Mouse (Mus musculus) heart, embryonic 12.5 days (tissue): ENCODE results near the gene Rnpepl1. TPM values are rescaled to one million over a fixed set of nuclear protein-coding genes. Genes with fewer than 3 reads are reported as not detected.
A peak's percentile ranks its signal among the peaks of the same experiment; 100 is the strongest.

Source experiments
- ATAC-seq: fragments of 200-750 bp; cut with Nextera tagmentation; 2 replicates; pipeline ENCODE4 v1.8.0; 2017; ENCODE audit warnings: moderate TSS enrichment, moderate library complexity; ENCODE audit not compliant: insufficient number of reproducible peaks, low FRiP score
- H3K27ac ChIP-seq: fragments of 300-500 bp; sonication (generic); 2 replicates; pipeline ENCODE4 v1.5.1; 2016; ENCODE audit warnings: mild to moderate bottlenecking, moderate library complexity; ENCODE audit not compliant: poor library complexity, severe bottlenecking
- H3K27me3 ChIP-seq: fragments of 300-500 bp; sonication (generic); replicated peaks from 2 replicates; pipeline ENCODE4 v1.6.1; 2016; ENCODE audit warnings: mild to moderate bottlenecking, moderate library complexity
- H3K36me3 ChIP-seq: fragments of 300-500 bp; sonication (generic); 2 replicates; pipeline ENCODE4 v1.6.1; 2016; ENCODE audit warnings: mild to moderate bottlenecking, moderate library complexity
- H3K4me1 ChIP-seq: fragments of 300-500 bp; sonication (generic); replicated peaks from 2 replicates; pipeline ENCODE4 v1.6.1; 2016; ENCODE audit warnings: mild to moderate bottlenecking
- H3K4me2 ChIP-seq: fragments of 300-500 bp; sonication (generic); 2 replicates; pipeline ENCODE4 v1.6.1; 2016; ENCODE audit warnings: mild to moderate bottlenecking, moderate library complexity
- H3K4me3 ChIP-seq: fragments of 300-500 bp; sonication (generic); 2 replicates; pipeline ENCODE4 v1.5.1; 2016; ENCODE audit warnings: mild to moderate bottlenecking
- H3K9ac ChIP-seq: fragments of 300-500 bp; sonication (generic); 2 replicates; pipeline ENCODE4 v1.6.1; 2016; ENCODE audit warnings: mild to moderate bottlenecking, moderate library complexity
- H3K9me3 ChIP-seq: fragments of 300-500 bp; sonication (generic); replicated peaks from 2 replicates; pipeline ENCODE4 v1.6.1; 2016; ENCODE audit warnings: mild to moderate bottlenecking, moderate library complexity
- WGBS: fragments of 180-500 bp; shearing (Covaris S2); methylation state at CpG from one replicate; pipeline ENCODE4 v1.1.7; 2016; 5-methylcytosine and 5-hydroxymethylcytosine counted together
- polyA plus RNA-seq: library from polyadenylated mRNA; unstranded; fragments of >200 nt; fragmentation: Nextera tagmentation; extraction: Ambion mirVana; gene quantifications from 2 replicates; pipeline ENCODE4 v1.2.1, GENCODE M21; 2016

Gene Rnpepl1
- polyA plus RNA-seq, 1 experiment from 2014 or later = 38.9 TPM

DNA sequence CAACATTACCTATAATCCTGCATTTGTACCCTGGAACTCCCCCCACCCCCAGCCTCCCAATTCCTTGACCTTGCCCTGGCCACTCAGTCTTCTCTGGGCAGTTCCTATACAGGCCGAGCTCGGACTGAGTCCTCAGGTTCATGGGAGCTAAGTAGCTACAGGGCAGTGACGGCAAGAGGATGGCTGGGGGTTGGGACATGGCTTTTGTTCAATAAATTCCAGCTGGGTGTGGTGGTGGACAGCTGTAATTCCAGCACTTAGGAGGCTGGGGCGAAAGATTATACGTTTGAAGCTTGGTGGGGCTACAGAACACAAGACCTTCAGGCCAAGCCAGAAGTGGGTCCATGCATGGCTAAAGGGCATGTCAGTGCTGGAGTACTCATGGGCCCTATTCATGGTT is 30.5 kb upstream of the Rnpepl1 start:
- Histone ChIP-seq H3K27me3 (peaks cover 33% of the 10 kb centered on the region), H3K4me3 (no peak overlapping the region), H3K4me2 (no peak overlapping the region), H3K9me3 (no peaks in the 10 kb centered on the region), H3K36me3 (no peaks in the 10 kb centered on the region), H3K27ac (no peak overlapping the region), H3K9ac (no peak overlapping the region), H3K4me1 (peaks cover 9% of the 10 kb centered on the region; the same call in 1 of the 2 replicates)
- 78% methylated on average over 5 of the region's 5 CpGs for WGBS
- no peak for ATAC-seq

DNA sequence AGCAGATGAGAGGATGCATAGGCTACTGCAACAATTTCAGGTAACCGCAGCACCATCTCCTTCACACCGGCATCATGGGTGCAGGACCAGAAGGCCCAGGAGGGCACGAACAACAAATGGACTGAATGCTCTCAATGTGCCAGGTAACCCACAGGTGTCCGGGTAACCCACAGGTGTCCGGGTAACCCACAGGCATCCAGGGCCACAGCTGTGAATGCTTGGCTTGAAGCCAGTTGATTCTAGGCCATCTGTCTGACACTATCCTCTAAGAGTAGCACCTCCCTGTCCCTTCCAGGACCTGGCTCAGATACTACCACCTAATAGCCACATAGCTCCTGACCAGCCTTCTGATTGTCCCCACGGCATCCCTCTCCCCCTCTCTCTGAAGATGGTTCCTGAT is 28.6 kb upstream of the Rnpepl1 start:
- Histone ChIP-seq H3K4me3 (no peak overlapping the region), H3K27me3 (peaks cover 27% of the 10 kb centered on the region), H3K4me1 (peaks cover 9% of the 10 kb centered on the region; the same call in 1 of the 2 replicates), H3K9me3 (no peaks in the 10 kb centered on the region), H3K4me2 (no peak overlapping the region), H3K9ac (no peak overlapping the region), H3K36me3 (no peaks in the 10 kb centered on the region), H3K27ac (no peak overlapping the region)
- 84% methylated on average over 6 of the region's 6 CpGs for WGBS
- ATAC-seq = no peak

DNA sequence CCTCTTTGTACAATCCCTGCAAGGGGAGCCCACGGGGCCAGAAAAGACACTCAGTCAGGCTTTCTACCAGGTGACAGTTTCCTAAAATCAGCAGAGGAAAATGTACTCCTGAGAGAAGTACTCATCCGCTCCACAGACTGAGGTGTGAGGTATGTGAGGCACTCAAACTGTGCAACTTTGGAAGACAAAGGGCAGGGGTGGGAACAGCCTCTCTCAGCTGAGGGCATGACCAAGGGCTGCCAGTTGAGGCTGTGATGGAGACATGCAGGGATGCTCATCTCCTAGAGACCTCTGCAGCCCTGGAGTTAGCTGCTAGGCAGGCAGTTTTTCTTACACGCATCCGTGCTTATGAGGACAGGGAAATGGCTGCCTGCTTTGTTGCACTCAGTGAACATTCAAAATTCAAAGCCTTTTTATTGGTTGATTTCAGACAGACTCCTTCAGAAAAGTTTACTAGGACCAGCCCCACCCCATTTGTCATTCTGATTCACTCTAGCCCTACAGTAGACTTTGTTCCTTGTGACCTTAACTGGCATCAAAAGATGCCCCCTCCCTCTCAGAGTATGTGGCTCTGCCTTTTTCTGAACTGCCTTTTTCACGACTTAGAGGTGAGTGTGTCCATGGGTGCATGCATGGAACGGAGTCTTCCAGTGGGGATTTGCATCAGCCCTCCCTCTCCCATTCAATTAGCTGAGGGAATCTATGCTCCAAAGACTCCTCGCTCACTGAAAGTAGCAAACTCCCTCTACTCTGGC is 21.5 kb upstream of the Rnpepl1 start:
- Histone ChIP-seq H3K9ac (no peak overlapping the region), H3K36me3 (no peaks in the 10 kb centered on the region), H3K27me3 (peaks cover 15% of the 10 kb centered on the region), H3K4me1 (no peaks in the 10 kb centered on the region), H3K4me2 (no peak overlapping the region), H3K27ac (no peak overlapping the region), H3K4me3 (no peak overlapping the region), H3K9me3 (no peaks in the 10 kb centered on the region)
- ATAC-seq = no peak
- WGBS = 69% methylated on average over 7 of the region's 7 CpGs

DNA sequence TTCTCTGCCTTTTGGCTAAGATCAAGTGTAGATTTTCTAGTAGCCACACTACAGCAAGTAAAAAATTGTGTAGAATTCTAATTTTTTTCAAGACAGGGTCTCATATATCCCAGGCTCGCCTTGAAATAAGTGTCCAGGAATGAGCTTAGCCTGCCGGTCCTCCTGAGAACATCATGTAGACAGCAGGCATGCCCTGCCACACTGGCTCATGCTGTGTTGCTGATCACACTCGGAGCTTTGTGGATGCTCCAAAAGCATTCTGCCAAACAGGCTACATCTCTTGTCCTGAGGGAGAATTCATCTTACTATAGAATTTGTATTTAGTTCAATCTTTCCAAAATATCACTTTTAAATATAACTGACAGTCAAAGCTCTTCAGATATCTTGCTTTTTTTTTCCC is 17.8 kb upstream of the Rnpepl1 start:
- no peak for ATAC-seq

DNA sequence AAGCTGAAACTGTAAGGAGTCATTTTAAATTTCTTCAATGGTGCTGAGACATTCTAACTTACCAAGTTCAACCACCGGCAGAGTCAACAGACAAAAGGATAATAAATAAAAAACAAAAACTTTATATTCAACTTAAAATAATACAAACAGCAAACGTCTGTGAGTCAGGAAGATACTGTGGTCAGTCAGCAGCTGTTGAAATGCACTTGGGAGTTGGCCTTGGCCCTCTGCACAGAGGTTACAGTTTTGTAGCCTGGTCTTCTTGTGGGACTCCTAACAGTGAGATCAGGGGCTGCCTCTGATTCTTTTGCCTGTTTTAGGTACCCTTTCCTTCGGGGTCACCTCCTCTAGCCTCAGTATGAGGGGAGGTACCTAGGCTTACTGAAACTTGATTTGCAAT is 16.7 kb upstream of the Rnpepl1 start:
- H3K4me1 ChIP-seq = no peaks in the 10 kb centered on the region
- peaks cover 15% of the 10 kb centered on the region for H3K27me3 ChIP-seq
- no peak overlapping the region for H3K4me2 ChIP-seq
- no peaks in the 10 kb centered on the region for H3K36me3 ChIP-seq
- no peak overlapping the region for H3K27ac ChIP-seq
- no peaks in the 10 kb centered on the region for H3K9me3 ChIP-seq
- no peak overlapping the region for H3K4me3 ChIP-seq
- no peak overlapping the region for H3K9ac ChIP-seq
- 53% methylated on average over 3 of the region's 3 CpGs for WGBS
- no peak for ATAC-seq

More for the DNA sequence above, 17.8 kb upstream of the Rnpepl1 start:
- Histone ChIP-seq H3K4me2 (no peak overlapping the region), H3K27ac (no peak overlapping the region), H3K4me1 (no peaks in the 10 kb centered on the region), H3K9ac (no peak overlapping the region), H3K9me3 (no peaks in the 10 kb centered on the region), H3K36me3 (no peaks in the 10 kb centered on the region), H3K27me3 (peaks cover 23% of the 10 kb centered on the region), H3K4me3 (no peak overlapping the region)
- WGBS = 55% methylated on average over 3 of the region's 3 CpGs

DNA sequence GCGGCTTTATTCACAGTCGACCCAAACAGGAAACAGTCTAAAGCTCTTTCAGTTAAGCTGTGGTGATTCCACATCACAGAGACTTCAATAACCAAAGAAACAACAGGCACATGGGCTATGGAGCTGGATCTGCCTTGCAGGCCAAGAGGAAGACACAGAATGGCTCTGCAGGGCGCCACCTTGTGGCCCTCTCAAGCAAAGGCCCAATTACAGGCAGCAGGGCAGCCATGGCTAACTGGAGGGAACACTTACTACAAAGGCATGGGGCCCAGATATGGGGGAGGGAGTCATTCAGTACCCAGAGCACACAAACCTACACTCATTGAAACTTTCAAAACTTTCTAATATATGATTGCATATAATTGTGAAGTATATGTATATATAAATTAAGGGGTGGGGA is 15.5 kb upstream of the Rnpepl1 start:
- H3K36me3 ChIP-seq = no peaks in the 10 kb centered on the region
- no peak overlapping the region for H3K9ac ChIP-seq
- H3K9me3 ChIP-seq = no peaks in the 10 kb centered on the region
- no peak overlapping the region for H3K4me3 ChIP-seq
- 7% methylated on average over 3 of the region's 3 CpGs for WGBS
- peaks cover 24% of the 10 kb centered on the region for H3K27me3 ChIP-seq
- no peaks in the 10 kb centered on the region for H3K4me1 ChIP-seq
- H3K4me2 ChIP-seq = no peak overlapping the region
- no peak for ATAC-seq
- no peak overlapping the region for H3K27ac ChIP-seq

DNA sequence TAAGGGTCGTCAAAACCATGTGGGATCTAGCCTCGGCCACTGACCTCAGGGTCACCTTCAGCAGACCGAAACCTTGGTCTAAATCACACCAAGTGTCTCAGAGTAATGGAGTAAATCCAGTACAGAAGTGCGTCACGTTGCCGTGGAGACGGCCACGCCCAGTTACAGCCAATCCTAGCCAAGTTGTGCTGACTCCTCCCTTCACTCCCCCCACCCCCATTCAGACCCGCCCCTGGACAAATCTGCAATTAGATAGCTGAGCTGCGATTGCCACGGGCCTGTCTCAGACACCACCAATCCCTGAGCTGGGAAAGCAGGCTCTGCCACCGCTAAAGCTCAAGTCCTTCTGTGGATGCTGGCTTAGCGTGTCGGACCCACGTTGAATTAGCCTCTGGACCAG is 7.8 kb upstream of the Rnpepl1 start, which contains the start of gene Ankmy1:
Ankmy1 (minus strand) TSS at position 121 of the 400 bp plus-strand sequence.
- WGBS = 1% methylated on average over 15 of the region's 15 CpGs
- no peak within 1 kb of the TSS for H3K27ac ChIP-seq
- peaks cover 13% of the 10 kb centered on the region for H3K4me1 ChIP-seq
- peak within 1 kb of the TSS; percentile 58 for H3K4me2 ChIP-seq
- H3K9me3 ChIP-seq = no peaks in the 10 kb centered on the region
- peaks cover 36% of the 10 kb centered on the region for H3K27me3 ChIP-seq
- no peaks in the 10 kb centered on the region for H3K36me3 ChIP-seq
- H3K9ac ChIP-seq = 0 out of 2 replicates have a peak within 1 kb of the TSS, but pooled peaks have one; percentile 33
- no peak for ATAC-seq
- H3K4me3 ChIP-seq = peak within 1 kb of the TSS; percentile 27

DNA sequence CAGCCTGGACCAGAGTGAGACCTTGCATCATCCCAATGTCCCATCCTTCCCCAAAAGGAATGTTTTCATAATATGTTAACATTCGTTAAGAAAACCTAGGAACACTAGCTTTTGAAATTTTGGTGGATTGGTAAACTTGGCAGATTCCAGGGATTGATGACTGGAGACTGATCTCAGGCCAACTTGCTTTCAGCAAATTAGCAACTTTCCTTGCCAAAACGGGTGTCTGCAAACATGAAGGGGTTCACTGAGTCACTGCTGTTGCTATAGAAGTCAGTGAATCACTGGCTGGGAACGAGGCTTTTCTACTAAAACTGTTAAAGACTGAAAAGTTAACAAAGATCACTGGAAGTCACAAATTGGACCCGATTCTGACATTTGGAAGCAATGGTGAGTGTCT is 7.0 kb upstream of the Rnpepl1 start:
- no peak overlapping the region for H3K9ac ChIP-seq
- ATAC-seq = no peak
- H3K9me3 ChIP-seq = no peaks in the 10 kb centered on the region
- H3K27ac ChIP-seq = no peak overlapping the region
- H3K4me3 ChIP-seq = no peak overlapping the region
- H3K4me1 ChIP-seq = peaks cover 17% of the 10 kb centered on the region
- peaks cover 36% of the 10 kb centered on the region for H3K27me3 ChIP-seq
- 59% methylated on average over 4 of the region's 4 CpGs for WGBS
- no peak overlapping the region for H3K4me2 ChIP-seq
- no peaks in the 10 kb centered on the region for H3K36me3 ChIP-seq

DNA sequence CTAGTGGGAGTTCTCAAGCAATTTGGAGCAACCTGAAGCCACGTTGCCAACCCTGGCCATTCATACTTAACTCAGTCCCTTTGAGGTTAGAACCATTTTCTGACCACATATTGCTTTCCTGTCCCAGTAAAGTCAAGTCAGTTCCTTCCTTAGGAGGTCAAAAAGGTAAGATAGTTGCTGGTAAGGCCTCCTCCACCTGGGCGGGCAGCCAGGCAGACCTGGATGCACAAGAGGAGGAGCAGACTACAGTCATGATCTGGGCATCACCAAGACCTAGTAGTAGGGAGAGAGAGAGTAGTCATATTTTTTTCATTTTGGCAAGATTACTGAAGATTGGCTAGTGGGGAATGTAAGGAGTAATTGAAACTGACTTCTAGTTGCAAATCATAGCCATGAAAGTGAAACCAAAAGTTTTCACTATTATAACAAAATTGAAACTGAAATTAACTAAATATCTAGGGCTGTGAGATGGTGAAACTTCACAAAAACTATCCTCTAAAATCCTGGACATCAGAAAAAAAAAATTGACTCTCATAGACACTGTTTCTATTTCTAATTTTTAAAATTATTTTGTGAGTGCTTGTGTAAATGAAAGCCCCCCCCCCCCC is 4.8 kb upstream of the Rnpepl1 start:
- Histone ChIP-seq H3K27me3 (peaks cover 22% of the 10 kb centered on the region), H3K27ac (no peak overlapping the region), H3K4me3 (no peak overlapping the region), H3K4me1 (peaks cover 26% of the 10 kb centered on the region), H3K9me3 (no peaks in the 10 kb centered on the region), H3K4me2 (no peak overlapping the region), H3K9ac (no peak overlapping the region), H3K36me3 (no peaks in the 10 kb centered on the region)
- no peak for ATAC-seq
- WGBS = 81% methylated on average over 2 of the region's 2 CpGs

DNA sequence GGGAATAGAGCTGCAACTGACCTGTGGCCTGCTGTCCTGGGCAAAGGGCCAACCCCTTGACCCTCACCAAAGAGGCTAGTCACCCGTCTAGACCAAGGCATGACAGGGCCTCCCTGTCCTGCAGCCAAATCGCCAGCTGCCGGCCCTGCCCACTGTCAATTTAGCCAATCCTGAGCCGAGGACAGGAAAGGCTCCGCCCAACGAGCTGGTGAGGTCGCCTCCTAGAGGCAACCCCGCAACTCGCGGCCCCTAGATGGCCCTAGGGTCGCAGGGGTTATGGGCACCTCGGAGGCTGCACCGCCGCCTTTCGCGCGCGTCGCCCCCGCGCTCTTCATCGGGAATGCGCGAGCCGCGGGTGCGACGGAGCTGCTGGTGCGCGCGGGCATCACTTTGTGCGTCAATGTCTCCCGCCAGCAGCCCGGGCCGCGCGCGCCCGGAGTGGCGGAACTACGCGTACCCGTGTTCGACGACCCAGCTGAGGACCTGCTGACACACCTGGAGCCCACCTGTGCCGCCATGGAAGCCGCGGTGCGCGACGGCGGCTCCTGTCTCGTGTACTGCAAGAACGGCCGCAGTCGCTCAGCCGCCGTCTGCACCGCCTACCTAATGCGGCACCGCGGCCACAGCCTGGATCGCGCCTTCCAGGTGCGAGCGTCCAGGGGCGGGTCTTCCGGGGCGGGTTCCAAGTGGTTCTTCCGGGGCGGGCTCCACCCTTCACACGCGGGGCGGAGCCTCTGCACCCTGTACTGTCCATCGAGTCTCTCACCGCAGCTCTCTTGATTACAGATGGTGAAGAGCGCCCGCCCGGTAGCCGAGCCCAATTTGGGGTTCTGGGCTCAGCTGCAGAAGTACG is 3.6 kb upstream of the Rnpepl1 start, which contains the start of gene Dusp28:
Dusp28 (plus strand) TSS at position 203 of the 853 bp plus-strand sequence.
- Histone ChIP-seq H3K4me3 (peak within 1 kb of the TSS; percentile 74), H3K27me3 (peaks cover 11% of the 10 kb centered on the region), H3K36me3 (no peaks in the 10 kb centered on the region), H3K4me1 (peaks cover 32% of the 10 kb centered on the region), H3K27ac (peak within 1 kb of the TSS; percentile 74), H3K9me3 (no peaks in the 10 kb centered on the region), H3K4me2 (peak within 1 kb of the TSS; percentile 77), H3K9ac (peak within 1 kb of the TSS; percentile 71)
- under 1% methylated on average over 72 of the region's 81 CpGs for WGBS
- ATAC-seq = peak; percentile 91
